Mouse (Mus musculus): ENCODE results near the gene Mapk1ip1l.

Gene Mapk1ip1l

DNA sequence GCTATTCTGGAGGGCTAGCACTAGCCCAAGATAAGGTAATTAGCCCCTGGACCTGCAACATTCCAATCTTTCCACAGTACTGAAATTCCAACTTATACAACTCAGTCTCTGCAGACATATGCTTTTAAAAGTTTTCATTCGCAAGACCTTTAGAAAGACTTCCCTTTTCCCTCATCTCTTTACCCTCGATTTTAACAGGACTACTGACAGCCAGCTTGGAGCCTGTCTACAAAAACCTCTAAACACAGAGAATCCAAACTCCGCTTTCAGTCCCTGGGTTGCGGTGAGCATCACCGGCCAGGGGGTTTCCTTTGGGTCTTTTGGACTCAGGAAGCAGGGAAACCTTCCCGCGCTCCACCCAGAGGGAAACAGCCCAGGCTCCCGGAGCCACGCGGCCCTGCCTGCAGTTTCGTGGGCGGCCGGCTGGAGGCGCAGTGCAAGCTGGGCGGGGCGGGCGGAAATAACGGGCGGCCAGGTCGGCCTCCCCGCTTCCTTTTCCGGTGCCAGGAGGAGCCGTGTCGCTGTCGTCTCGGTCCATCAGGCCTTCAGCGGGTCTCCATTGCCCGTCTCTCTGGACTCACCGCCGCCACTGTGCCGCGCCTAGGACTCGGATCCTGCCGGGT is at the start of gene Mapk1ip1l:
Mapk1ip1l (plus strand) TSS at position 482 of the 623 bp plus-strand sequence.
- peak; percentile 51 for DNase-seq (ENCODE audit: low read depth)

DNA sequence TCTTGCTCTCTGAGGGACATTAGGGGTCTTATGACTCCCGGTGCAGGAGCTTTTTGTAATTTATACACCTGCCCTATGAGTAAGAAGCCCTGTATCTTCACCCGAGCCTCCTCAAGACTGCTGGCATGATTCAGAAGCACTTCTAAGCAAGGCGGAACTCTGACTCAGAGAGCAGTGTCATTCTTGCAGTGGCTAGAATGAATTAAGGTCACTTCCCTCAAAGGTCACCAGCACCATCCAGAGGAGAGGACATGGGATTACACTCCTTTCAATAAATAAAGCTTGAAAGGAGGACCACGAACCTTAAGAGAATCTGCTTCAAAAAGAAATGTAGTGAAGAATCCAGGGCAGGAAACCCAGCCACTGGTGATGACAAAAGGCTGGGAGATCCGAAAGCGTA is 48.2 kb upstream of the Mapk1ip1l start:
- peak; percentile 14 for DNase-seq (ENCODE audit: low read depth)

DNA sequence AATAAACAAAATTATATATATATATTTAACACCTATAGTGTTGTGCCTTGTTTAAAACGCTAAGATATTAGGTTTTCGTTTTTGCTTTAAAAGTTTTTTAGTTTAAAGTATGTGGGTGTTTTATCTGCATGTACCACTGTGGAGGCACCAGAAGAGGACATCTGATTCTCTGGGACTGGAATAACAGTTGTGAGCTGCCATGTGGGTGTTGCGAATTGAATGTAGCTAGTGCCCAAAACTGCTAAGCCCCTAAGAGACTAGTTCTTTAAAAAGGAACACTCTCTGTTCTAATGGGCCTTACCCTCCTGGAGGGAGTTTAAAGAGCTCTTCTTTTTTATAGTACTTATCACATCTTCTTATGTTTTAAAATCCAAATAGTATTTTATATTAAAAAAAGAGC is 33.2 kb upstream of the Mapk1ip1l start:
- no peak for DNase-seq (ENCODE audit: low read depth)

DNA sequence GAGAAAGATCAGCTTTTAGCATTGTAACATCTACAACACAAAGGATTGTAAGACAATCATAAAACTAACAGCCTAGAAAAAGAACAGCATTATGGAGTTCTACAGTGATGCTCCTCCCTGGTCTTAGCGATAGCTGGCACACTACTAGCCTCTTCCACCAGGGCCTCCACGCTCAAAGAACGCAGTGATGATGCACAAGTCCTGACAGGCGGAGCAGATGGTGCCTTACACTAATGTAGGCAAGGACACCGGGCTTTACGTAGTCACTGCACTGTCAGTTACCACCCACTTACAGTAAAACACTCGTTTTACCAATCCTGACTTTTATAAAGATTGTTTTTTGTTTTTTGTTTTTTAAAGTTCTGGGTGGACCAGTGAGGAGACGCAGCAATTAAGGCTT is 32.2 kb upstream of the Mapk1ip1l start:
- DNase-seq (ENCODE audit: low read depth), result no peak

DNA sequence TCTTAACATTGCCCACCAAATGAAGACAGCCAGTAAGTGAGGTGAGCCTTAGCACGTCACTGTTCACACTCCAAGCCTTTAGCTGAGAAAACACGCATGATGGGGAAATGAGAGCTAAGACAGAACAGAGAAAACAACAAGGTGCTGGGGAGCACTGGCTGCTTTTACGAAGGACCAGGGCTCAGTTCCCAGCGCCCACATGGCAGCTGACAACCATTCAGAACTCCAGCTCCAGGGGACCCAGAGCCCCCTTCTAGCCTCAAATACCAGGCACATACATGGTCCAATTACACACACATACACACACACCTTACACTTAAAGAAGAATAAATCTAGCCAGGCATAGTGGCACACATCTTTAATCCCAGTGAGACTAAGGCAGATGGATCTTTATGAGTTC is 29.0 kb upstream of the Mapk1ip1l start:
- DNase-seq (ENCODE audit: low read depth), result no peak

DNA sequence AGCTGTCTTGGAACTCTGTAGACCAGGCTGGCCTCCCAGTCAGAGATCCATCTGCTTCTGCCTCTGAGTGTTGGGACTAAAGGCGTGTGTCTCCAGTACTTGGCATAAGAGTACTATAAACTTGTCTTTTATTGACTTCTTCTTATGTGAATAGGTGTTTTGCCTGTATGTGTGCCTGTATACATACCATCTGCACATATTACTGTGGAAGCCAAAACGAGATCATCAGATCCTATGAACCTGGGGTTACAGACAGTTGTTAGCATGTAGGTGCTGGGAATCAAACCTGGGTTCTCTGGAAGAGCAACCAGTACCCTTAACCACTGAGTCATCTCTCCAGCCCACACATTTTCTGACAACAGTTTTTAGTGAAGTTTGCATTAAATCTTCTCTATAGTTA is 28.4 kb upstream of the Mapk1ip1l start:
- DNase-seq (ENCODE audit: low read depth), result no peak

DNA sequence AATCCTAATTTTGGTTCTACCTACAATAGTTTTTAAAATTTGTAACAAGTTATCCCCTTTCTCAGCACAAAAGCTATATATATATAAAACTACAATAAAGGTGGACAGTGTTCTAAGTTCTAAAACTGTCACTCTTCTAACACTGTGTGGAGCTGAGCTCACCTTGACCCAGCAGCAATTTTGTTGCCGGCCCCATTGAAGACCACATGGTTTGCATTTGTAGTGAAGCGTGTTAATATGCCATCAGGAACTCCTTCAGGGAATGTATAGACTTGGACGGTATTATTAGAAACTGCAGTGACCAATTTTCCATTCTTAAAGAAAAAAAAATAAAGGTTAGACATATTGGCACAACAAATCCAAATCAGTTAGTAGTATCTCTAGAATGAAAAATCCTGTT is 24.3 kb upstream of the Mapk1ip1l start:
- DNase-seq (ENCODE audit: low read depth), result no peak

DNA sequence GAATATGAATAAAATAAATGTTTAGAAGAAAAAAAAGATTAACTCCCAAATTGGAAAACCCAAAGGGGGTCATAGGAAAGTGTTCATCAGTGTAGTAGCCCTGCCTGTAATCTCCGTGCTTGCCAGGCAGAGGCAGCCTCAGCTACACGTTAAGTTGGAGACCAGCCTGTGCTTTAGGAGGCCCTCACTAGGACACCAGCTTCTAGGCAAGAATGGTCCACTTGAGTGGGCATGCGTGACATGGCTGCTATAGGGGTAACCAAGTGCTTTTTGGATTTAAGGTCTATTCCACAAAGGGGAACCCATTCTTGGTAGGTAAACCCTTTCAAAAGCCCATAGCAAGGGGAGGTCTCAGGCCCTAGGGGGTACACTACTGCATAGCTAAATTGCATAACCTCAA is 22.6 kb upstream of the Mapk1ip1l start:
- DNase-seq (ENCODE audit: low read depth), result no peak

DNA sequence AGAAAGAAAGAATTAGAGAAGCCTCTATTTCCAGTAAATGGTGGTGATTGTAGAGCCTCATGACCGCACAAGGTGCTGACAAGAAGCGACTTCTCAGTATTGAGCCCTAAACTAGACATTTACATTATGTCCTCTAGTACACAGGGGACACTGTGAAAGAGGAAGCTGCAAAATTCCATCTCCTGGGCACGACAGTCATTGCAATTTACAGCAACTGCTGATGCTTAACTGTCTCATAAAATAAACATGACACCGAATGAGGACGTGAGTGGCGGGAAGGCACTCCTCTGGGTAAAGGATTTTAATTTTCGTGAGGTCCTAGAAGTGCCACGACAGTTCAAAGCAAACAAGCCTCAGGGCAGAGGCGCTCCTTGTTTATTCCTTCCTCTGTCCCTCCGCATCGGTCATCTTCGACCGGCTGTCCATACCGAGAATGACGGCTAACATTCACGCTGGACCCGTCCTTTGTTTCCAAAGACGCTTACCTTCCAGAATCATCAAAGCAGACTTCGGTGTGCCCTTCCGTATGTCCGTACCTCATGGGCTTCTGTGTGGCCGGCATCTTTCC is 21.9 kb upstream of the Mapk1ip1l start:
- DNase-seq (ENCODE audit: low read depth), result no peak

DNA sequence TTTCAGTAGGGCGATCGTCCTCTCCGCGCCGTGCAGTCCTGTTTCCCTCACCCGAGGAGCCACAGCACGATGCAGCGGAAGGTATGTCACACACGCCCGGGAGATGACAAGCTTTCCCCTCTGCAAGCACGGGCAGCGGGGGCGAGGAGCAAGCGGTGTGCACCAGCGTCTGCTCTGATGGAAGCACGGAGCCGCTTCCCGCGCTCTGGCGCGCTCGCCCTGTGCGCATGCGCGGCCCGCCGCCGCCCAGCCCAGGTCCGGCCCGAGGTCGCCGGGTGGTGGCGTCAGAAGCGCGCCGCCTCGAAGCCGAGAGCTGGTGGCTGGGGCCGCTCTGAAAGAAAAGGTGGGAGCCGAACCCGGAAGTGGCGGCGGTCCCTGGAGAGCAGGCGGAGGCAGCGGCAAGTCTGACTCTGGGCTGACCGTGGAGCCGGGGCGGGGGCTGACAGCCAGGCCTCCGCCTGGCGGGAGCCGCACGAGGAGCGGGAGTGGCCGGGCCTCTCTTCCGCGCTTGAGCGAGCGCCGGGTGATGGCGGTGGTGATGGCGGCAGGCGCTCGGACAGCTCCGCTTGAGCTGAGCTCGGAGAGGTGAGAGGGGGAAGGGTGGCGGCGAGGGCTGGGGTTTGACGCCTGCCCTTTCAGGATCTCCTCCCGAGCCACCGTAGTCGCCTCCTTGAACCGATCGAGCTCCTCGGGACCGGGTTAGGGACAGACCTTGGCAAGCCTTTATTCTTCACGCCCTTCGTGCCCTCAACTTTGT is 21.3 kb upstream of the Mapk1ip1l start, which contains the start of the genes Wdhd1 and Socs4:
Wdhd1 (minus strand) TSS at position 221 of the 757 bp plus-strand sequence.
Socs4 (plus strand) TSS at position 295 of the 757 bp plus-strand sequence.
- DNase-seq (ENCODE audit: low read depth), result peak; percentile 71

DNA sequence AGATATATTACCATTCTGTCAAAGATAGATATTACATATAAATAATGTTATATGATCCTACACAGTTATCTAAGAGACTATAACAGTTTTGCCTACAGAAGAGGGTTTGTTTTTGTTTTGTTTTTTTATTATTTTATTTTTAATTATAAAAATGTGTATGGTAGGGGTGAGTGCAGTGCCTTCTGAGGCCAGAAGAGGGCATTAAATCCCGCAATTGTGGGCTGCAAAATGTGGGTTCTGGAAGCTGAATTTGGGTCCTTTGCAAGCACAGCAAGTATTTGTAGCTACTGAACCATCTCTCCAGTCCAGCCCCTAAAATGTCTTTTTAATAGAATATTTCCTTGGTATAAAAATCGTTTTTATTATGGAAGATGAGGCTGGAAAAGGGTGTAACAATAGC is 19.0 kb upstream of the Mapk1ip1l start:
- DNase-seq (ENCODE audit: low read depth), result no peak

DNA sequence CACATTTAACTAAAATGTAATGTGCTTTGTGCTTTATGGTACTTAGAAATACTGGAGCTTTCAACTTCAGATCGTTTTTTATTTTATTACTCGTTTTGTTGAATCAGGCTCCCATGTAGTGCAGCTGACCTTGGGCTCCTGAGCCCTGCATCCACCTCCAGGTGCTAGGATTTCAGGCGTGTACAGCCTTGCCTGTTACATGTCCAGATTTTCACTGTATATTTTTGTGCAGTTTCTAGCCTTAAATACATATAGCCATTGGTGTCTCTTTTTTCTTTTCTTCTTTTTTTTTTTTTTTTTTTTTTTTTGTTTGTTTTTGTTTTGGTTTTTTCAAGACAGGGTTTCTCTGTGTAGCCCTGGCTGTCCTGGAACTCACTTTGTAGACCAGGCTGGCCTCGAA is 16.5 kb upstream of the Mapk1ip1l start:
- DNase-seq (ENCODE audit: low read depth), result no peak

DNA sequence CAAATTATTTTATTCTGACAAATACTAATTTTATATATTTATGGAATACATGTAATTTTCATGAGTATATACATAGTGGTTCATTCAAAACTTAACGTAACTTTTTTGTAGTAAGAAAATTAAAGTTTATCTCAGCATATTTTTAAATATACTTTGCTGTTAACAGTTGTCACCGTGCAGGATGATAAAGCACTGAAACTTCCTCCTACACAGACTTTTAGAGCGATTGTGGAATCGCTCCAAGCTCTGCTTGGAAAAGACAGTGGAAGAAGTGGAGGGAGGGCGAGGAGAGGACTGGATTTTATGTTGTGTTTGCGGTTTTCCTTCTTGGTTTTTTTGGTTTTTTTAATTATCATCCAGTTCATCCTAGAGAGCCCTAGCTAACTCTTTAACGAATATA is 14.5 kb upstream of the Mapk1ip1l start:
- no peak for DNase-seq (ENCODE audit: low read depth)

DNA sequence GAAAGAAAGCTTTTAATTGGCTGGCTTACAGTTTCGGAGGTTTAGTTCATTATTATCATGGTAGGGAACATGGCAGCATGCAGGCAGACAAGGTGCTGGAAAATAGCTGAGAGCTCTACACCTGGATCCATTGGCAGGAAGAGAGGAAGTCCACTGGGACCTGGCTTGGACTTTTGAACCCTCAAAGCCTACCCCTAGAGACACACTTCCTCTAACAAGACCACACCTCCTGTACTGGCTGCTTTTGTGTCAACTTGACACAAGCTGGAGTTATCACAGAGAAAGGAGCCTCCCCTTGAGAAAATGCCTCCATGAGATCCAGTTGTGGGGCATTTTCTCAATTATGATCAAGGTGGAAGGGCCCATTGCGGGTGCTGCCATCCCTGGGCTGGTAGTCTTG is 12.8 kb upstream of the Mapk1ip1l start:
- no peak for DNase-seq (ENCODE audit: low read depth)

DNA sequence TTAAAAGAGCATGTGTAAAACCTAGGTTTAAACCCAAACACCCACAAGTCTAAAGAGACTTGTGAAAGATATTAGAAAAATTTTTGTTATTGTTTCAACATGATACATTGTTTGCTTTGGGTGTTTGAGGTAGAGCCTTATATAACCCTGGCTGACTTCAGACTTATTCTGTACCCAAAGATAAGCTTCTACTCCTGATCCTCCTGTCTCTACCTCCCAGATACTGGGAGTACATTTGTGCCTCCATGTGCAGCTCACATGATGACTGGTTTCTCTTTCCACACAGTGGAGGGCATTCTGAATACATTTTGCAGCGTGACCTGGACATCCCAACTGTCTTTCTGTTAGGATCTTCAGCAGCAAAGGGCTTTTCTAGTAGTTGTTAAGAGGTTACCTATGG is 11.9 kb upstream of the Mapk1ip1l start:
- DNase-seq (ENCODE audit: low read depth), result no peak

DNA sequence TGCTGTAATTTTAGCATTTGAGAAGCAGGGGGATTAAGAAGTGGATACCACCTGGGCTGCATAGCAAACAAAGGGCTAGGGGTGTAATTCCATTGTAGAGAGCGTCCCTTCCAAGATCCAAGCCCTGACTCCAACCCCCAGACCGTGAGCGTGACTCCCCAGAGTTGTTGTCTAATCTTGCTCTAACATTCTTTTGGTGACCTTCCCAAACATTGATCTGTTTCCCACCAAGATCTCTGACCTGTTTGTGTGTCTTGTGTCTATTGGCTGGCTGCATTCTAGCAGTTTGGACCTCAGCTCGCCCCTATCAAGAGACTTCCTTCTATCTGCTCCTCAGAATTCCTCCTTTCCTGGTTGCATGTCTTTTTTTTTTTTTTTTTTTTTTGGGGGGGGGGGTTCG is 11.0 kb upstream of the Mapk1ip1l start:
- DNase-seq (ENCODE audit: low read depth), result no peak

DNA sequence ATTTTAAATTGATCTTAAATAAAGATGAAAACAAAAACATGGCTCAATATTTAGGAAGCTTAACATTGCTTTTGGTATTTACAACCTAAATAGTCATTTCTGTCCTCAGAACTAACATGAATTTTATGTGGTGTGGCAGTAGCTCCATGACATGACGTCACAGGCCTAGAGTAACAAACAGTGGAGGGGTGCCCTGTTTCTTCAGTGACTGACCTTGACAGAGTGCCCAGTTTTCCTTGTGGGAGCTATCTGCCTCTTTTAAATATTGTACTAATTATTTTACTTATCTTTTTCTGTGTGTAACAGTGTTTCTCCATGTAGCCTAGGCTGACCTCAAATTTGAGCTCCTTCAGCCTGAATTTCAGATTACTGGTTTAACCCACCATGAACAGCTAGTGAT is 6.3 kb upstream of the Mapk1ip1l start:
- no peak for DNase-seq (ENCODE audit: low read depth)

DNA sequence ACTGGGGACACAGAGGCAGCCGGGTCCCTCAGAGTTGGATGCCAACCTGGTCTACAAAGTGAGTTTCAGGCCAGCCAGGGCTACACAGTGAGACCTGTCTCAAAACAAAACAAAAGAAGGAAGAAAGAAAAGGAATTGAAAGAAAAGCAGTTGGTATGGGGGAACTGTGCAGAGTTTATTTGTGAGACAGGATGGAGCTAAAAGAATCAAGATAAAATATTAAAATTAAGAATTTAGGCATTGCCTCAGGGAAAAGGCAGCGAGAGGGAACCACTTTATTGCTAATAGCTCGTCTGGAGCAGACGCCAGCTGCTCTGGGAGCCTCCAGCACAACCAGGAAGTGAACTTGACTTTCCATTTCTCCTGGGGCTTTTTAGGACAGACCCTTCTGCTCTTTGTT is 3.9 kb upstream of the Mapk1ip1l start:
- no peak for DNase-seq (ENCODE audit: low read depth)

DNA sequence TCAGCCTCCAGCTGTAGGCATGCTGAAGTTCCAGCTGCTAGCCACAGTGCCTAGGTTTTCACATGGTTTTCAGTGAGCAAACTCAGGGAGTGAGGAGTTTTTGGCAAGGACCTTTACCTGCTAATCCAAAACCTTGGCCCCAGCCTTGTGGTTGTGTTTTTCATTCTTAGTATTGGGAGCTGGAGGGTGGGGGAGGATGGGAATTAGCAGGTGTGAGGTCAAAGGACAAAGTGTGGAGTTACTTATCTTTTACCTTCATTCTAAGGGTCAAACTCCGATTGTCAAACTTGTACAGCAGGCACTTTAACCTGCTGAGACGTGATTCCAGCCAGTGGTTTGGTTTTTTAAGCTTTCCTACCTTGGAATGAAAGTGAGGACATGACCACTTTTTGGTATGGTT is 1.8 kb upstream of the Mapk1ip1l start:
- no peak for DNase-seq (ENCODE audit: low read depth)

DNA sequence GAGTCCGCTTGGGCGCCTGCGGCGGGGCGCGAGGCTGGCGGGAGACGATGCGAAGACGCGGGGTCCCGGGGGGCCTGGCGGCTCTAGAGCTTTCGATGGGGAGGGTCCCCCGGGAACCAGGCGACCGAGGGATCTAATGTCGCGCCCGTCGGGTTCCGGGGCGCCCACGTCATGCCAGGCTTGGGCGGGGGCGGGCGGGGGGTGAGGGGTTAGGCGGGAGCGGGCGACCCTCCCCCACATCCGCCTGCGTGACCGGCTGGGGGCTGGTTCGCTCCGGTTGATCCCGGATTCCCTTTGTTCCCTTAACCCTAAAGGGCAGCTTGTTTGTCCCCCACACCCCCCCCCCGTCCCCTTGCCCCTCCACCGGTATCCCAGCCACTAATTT is 334 bp downstream of the Mapk1ip1l start:
- no peak for DNase-seq (ENCODE audit: low read depth)

DNA sequence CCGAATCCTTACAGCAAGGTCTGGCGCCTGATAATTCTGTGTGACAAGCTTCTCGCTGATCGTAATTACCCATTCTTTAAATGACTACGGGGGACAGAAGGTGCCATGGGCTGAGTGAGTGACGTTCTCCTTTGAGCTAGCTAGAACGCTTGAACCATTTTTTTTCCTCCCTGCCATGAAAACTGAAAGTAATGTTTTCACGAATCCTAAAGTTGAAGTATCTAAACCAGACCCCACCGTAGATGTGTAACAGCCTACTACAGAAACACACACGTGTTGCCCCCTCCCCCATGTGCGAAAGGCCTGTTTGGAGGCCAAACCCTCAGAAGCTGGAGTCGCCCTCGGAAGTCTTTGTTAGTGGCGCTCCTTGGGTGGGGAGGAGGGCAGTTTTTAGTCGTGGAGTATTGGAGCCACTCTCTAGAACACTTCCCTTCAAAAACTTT is 774 bp downstream of the Mapk1ip1l start:
- no peak for DNase-seq (ENCODE audit: low read depth)

DNA sequence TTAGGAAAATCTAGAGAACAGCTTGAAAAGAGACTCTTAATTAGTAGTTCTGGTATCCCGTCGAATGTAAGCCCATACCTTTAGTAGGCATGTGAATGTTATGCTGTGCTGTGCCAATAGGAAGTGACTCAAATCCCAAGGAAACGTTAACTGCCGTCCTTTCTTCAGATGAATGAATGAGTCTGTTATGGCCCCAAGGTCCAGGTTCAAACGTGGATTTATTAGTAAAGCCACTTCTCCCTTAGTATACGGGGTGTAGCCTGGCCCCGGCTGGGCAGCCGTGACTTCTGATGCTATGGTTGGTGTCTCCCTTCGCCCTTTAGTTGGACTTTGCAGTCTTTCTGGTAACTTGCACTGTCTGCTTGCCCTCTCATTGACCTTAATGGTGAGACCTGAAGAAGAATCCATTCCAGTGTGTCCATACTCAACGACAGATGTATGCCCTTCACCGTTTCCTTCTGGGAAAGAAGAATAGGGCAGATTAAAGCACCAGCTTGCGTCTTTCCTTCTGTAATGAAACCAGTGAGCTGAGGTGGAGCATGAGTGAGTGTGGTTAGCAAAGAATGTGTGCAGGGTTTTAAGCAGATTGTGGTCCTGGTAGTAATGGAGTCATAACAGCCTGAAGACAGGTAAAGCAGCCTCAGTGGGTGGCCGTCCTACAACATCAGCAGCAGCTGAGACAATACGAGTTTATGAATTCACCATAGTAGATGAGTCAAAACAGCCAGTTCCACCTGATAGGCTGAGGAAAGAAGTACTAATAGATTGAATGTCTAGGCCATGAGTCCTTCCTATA is 5.0 kb downstream of the Mapk1ip1l start:
- no peak for DNase-seq (ENCODE audit: low read depth)
